Mouse (Mus musculus): Measurements from ENCODE around the gene Ptprn2. TPM values are rescaled to one million over a fixed set of nuclear protein-coding genes. Genes with fewer than 3 reads are reported as not detected.

Ptprn2 gene
- polyA plus RNA-seq, 1 experiment from 2014 or later = 0.18 TPM

- peak; percentile 16; the same call in 1 of the 2 replicates for ATAC-seq (replicated peaks; ENCODE audit: low FRiP score)
- WGBS = 51% methylated on average over 7 of the region's 7 CpGs
Measured at GRCm38 (mm10) chr12:116772081-116772566, 286.6 kb downstream of the Ptprn2 start.

GRCm38 (mm10) chr12:116773344-116773743, 287.8 kb downstream of the Ptprn2 start:
- Histone ChIP-seq H3K9me3 (replicated peaks) (no peaks in the 10 kb centered on the region), H3K27me3 (no peaks in the 10 kb centered on the region), H3K4me3 (replicated peaks) (no peak overlapping the region), H3K36me3 (no peaks in the 10 kb centered on the region), H3K4me1 (no peaks in the 10 kb centered on the region), H3K4me2 (no peak overlapping the region), H3K27ac (no peak overlapping the region), H3K9ac (no peak overlapping the region)
- ATAC-seq (replicated peaks; ENCODE audit: low FRiP score) = no peak
- 91% methylated on average over 3 of the region's 3 CpGs for WGBS

More at GRCm38 (mm10) chr12:116772081-116772566, 286.6 kb downstream of the Ptprn2 start:
- Histone ChIP-seq H3K9me3 (replicated peaks) (no peaks in the 10 kb centered on the region), H3K27me3 (no peaks in the 10 kb centered on the region), H3K9ac (no peak overlapping the region), H3K36me3 (no peaks in the 10 kb centered on the region), H3K27ac (no peak overlapping the region), H3K4me3 (replicated peaks) (no peak overlapping the region), H3K4me2 (no peak overlapping the region), H3K4me1 (no peaks in the 10 kb centered on the region)

- no peak overlapping the region for H3K27ac ChIP-seq
- no peaks in the 10 kb centered on the region for H3K36me3 ChIP-seq
- H3K4me2 ChIP-seq = no peak overlapping the region
- H3K9me3 ChIP-seq (replicated peaks) = no peaks in the 10 kb centered on the region
- H3K4me3 ChIP-seq (replicated peaks) = no peak overlapping the region
- no peaks in the 10 kb centered on the region for H3K27me3 ChIP-seq
- WGBS = 91% methylated on average over 8 of the region's 8 CpGs
- no peaks in the 10 kb centered on the region for H3K4me1 ChIP-seq
- H3K9ac ChIP-seq = no peak overlapping the region
- no peak for ATAC-seq (replicated peaks; ENCODE audit: low FRiP score)
Measured at GRCm38 (mm10) chr12:116776447-116776846, 290.9 kb downstream of the Ptprn2 start.

GRCm38 (mm10) chr12:116778095-116779090, 292.9 kb downstream of the Ptprn2 start:
- no peak overlapping the region for H3K4me2 ChIP-seq
- no peaks in the 10 kb centered on the region for H3K9me3 ChIP-seq (replicated peaks)
- H3K9ac ChIP-seq = no peak overlapping the region
- H3K27ac ChIP-seq = no peak overlapping the region
- no peaks in the 10 kb centered on the region for H3K27me3 ChIP-seq
- no peak for ATAC-seq (replicated peaks; ENCODE audit: low FRiP score)
- no peak overlapping the region for H3K4me3 ChIP-seq (replicated peaks)
- no peaks in the 10 kb centered on the region for H3K36me3 ChIP-seq
- WGBS = 70% methylated on average over 4 of the region's 4 CpGs
- no peaks in the 10 kb centered on the region for H3K4me1 ChIP-seq

- 85% methylated on average over 1 of the region's 1 CpGs for WGBS
- ATAC-seq (replicated peaks; ENCODE audit: low FRiP score) = no peak
Measured at GRCm38 (mm10) chr12:116780419-116780818, 294.9 kb downstream of the Ptprn2 start.

GRCm38 (mm10) chr12:116785731-116786130, 300.2 kb downstream of the Ptprn2 start:
- no peak for ATAC-seq (replicated peaks; ENCODE audit: low FRiP score)
- H3K4me1 ChIP-seq = no peaks in the 10 kb centered on the region
- H3K27me3 ChIP-seq = no peaks in the 10 kb centered on the region
- H3K27ac ChIP-seq = no peak overlapping the region
- no peak overlapping the region for H3K9ac ChIP-seq
- H3K4me2 ChIP-seq = no peak overlapping the region
- no peaks in the 10 kb centered on the region for H3K36me3 ChIP-seq
- no peaks in the 10 kb centered on the region for H3K9me3 ChIP-seq (replicated peaks)
- 87% methylated on average over 3 of the region's 3 CpGs for WGBS
- no peak overlapping the region for H3K4me3 ChIP-seq (replicated peaks)

More at GRCm38 (mm10) chr12:116780419-116780818, 294.9 kb downstream of the Ptprn2 start:
- H3K4me1 ChIP-seq = no peaks in the 10 kb centered on the region
- no peak overlapping the region for H3K4me3 ChIP-seq (replicated peaks)
- no peaks in the 10 kb centered on the region for H3K36me3 ChIP-seq
- H3K4me2 ChIP-seq = no peak overlapping the region
- H3K9ac ChIP-seq = no peak overlapping the region
- H3K9me3 ChIP-seq (replicated peaks) = no peaks in the 10 kb centered on the region
- H3K27ac ChIP-seq = no peak overlapping the region
- H3K27me3 ChIP-seq = no peaks in the 10 kb centered on the region

GRCm38 (mm10) chr12:116788346-116788745, 302.8 kb downstream of the Ptprn2 start:
- 80% methylated on average over 3 of the region's 3 CpGs for WGBS
- Histone ChIP-seq H3K9ac (no peak overlapping the region), H3K36me3 (no peaks in the 10 kb centered on the region), H3K4me1 (no peaks in the 10 kb centered on the region), H3K4me2 (no peak overlapping the region), H3K4me3 (replicated peaks) (no peak overlapping the region), H3K9me3 (replicated peaks) (no peaks in the 10 kb centered on the region), H3K27me3 (no peaks in the 10 kb centered on the region), H3K27ac (no peak overlapping the region)
- ATAC-seq (replicated peaks; ENCODE audit: low FRiP score) = no peak

- ATAC-seq (replicated peaks; ENCODE audit: low FRiP score) = no peak
- Histone ChIP-seq H3K4me1 (no peaks in the 10 kb centered on the region), H3K4me3 (replicated peaks) (no peak overlapping the region), H3K9me3 (replicated peaks) (no peaks in the 10 kb centered on the region), H3K27ac (no peak overlapping the region), H3K4me2 (no peak overlapping the region), H3K27me3 (no peaks in the 10 kb centered on the region), H3K36me3 (no peaks in the 10 kb centered on the region), H3K9ac (no peak overlapping the region)
- WGBS = 88% methylated on average over 5 of the region's 5 CpGs
Measured at GRCm38 (mm10) chr12:116803331-116803730, 317.8 kb downstream of the Ptprn2 start.

GRCm38 (mm10) chr12:116804712-116805111, 319.2 kb downstream of the Ptprn2 start:
- 75% methylated on average over 2 of the region's 2 CpGs for WGBS
- no peak overlapping the region for H3K4me2 ChIP-seq
- no peak for ATAC-seq (replicated peaks; ENCODE audit: low FRiP score)
- no peak overlapping the region for H3K9ac ChIP-seq
- H3K9me3 ChIP-seq (replicated peaks) = no peaks in the 10 kb centered on the region
- no peaks in the 10 kb centered on the region for H3K36me3 ChIP-seq
- no peaks in the 10 kb centered on the region for H3K27me3 ChIP-seq
- H3K27ac ChIP-seq = no peak overlapping the region
- H3K4me3 ChIP-seq (replicated peaks) = no peak overlapping the region
- H3K4me1 ChIP-seq = no peaks in the 10 kb centered on the region

- no peak overlapping the region for H3K9ac ChIP-seq
- H3K27ac ChIP-seq = no peak overlapping the region
- no peaks in the 10 kb centered on the region for H3K4me1 ChIP-seq
- 76% methylated on average over 2 of the region's 2 CpGs for WGBS
- no peaks in the 10 kb centered on the region for H3K9me3 ChIP-seq (replicated peaks)
- no peak overlapping the region for H3K4me2 ChIP-seq
- H3K36me3 ChIP-seq = no peaks in the 10 kb centered on the region
- no peak overlapping the region for H3K4me3 ChIP-seq (replicated peaks)
- no peak for ATAC-seq (replicated peaks; ENCODE audit: low FRiP score)
- H3K27me3 ChIP-seq = no peaks in the 10 kb centered on the region
Measured at GRCm38 (mm10) chr12:116805129-116805809, 319.7 kb downstream of the Ptprn2 start.

- Histone ChIP-seq H3K9ac (no peak overlapping the region), H3K27ac (no peak overlapping the region), H3K9me3 (replicated peaks) (no peaks in the 10 kb centered on the region), H3K4me2 (no peak overlapping the region), H3K4me3 (replicated peaks) (no peak overlapping the region), H3K27me3 (no peaks in the 10 kb centered on the region), H3K36me3 (no peaks in the 10 kb centered on the region), H3K4me1 (no peaks in the 10 kb centered on the region)
- no peak for ATAC-seq (replicated peaks; ENCODE audit: low FRiP score)
- 88% methylated on average over 2 of the region's 2 CpGs for WGBS
Measured at GRCm38 (mm10) chr12:116806089-116806488, 320.6 kb downstream of the Ptprn2 start.

GRCm38 (mm10) chr12:116813012-116813411, 327.5 kb downstream of the Ptprn2 start:
- ATAC-seq (replicated peaks; ENCODE audit: low FRiP score) = no peak
- H3K4me2 ChIP-seq = no peak overlapping the region
- no peak overlapping the region for H3K4me3 ChIP-seq (replicated peaks)
- no peak overlapping the region for H3K9ac ChIP-seq
- no peak overlapping the region for H3K27ac ChIP-seq
- H3K4me1 ChIP-seq = no peaks in the 10 kb centered on the region
- no peaks in the 10 kb centered on the region for H3K27me3 ChIP-seq
- no peaks in the 10 kb centered on the region for H3K9me3 ChIP-seq (replicated peaks)
- no peaks in the 10 kb centered on the region for H3K36me3 ChIP-seq
- 86% methylated on average over 5 of the region's 5 CpGs for WGBS
